Comparison of ENCODE assay signal across 7 mouse cellular contexts in the genomic region with DNA sequence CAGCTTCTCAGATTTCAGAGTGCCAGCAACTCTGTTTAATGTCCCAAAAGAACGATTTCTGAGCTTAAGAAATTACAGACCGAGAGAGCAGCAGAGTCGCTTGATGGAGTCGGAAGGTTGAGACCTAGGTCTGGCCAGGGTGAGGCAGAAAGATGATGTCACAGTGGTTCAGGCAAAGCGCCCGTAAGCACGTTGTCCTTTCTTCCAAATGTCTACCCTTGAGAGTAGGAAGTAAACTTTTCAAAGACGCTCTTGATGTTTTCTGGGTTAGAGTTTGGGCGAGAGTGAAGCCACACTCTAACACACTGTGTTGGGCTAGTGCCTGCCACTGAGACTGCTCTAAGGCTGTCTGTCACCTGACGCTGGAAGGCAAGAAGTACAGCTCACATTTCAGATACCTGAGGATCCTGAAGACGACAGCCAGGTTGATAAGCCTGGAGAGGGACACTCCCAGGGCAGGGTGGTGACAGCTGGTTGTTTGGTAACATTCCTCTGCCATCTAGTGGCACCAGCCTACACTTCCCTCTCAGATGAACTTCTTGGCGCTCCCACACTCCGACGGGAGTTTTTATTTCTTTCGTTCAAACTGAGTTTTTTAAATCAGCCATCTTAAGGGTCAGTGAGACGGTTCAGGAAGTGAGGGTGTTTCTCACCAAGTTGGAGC. TPM values are rescaled to one million over a fixed set of nuclear protein-coding genes. Genes with fewer than 3 reads are reported as not detected.
DNase-seq lines count a peak whose midpoint lies in the region; ATAC-seq and TF ChIP-seq lines count a peak whose summit lies in the region.

No protein-coding gene starts in this region.

- WGBS in kidney, embryonic 14.5 days: 20% methylated on average over 16 of the region's 16 CpGs
- 14% methylated on average over 16 of the region's 16 CpGs for WGBS in lung, embryonic 15.5 days

- no peaks in the 10 kb centered on the region for H3K36me3 ChIP-seq in E14TG2a.4 (ENCODE audit: insufficient read depth, low read length)
- no peaks in the 10 kb centered on the region for H3K36me3 ChIP-seq in kidney, embryonic 14.5 days (ENCODE audit: control insufficient read depth, insufficient read depth, low read length)
- no peaks in the 10 kb centered on the region for H3K36me3 ChIP-seq in lung, embryonic 15.5 days

- H3K27me3 ChIP-seq in E14TG2a.4 (ENCODE audit: insufficient read depth, low read length): peaks cover 27% of the 10 kb centered on the region
- peaks cover 20% of the 10 kb centered on the region for H3K27me3 ChIP-seq in kidney, embryonic 14.5 days (ENCODE audit: control insufficient read depth, insufficient read depth, low read length)
- no peaks in the 10 kb centered on the region for H3K27me3 ChIP-seq in lung, embryonic 15.5 days

- no peaks in the 10 kb centered on the region for H3K9me3 ChIP-seq in E14TG2a.4 (ENCODE audit: low read length)
- H3K9me3 ChIP-seq in kidney, embryonic 14.5 days (ENCODE audit: control insufficient read depth, low read length): no peaks in the 10 kb centered on the region
- no peaks in the 10 kb centered on the region for H3K9me3 ChIP-seq in lung, embryonic 15.5 days

- no peak overlapping the region for H3K4me3 ChIP-seq in E14TG2a.4 (replicated peaks; ENCODE audit: low read length)
- H3K4me3 ChIP-seq in kidney, embryonic 14.5 days (ENCODE audit: low read length): no peak overlapping the region
- no peak overlapping the region; the same call in 1 of the 2 replicates for H3K4me3 ChIP-seq in lung, embryonic 15.5 days

- peaks cover 53% of the 10 kb centered on the region for H3K4me1 ChIP-seq in E14TG2a.4 (replicated peaks; ENCODE audit: low read depth, low read length)
- peaks cover 10% of the 10 kb centered on the region for H3K4me1 ChIP-seq in kidney, embryonic 14.5 days (ENCODE audit: control insufficient read depth, insufficient read depth, low read length)
- H3K4me1 ChIP-seq in lung, embryonic 15.5 days: peaks cover 35% of the 10 kb centered on the region

- no peak overlapping the region for H3K27ac ChIP-seq in kidney, embryonic 14.5 days (ENCODE audit: low read depth, low read length)
- no peak overlapping the region for H3K27ac ChIP-seq in lung, embryonic 15.5 days

- H3K9ac ChIP-seq in kidney, embryonic 14.5 days (ENCODE audit: low read depth, low read length): no peak overlapping the region
- H3K9ac ChIP-seq in lung, embryonic 15.5 days: no peak overlapping the region

- peak; percentile 24; the same call in 1 of the 2 replicates for TF ChIP-seq CTCF in E14TG2a.4 (conservative IDR thresholded peaks at IDR 0.05; ENCODE audit: low read length)

- ATAC-seq in common myeloid progenitor, adult 5-6 weeks (replicated peaks; ENCODE audit: low read depth, poor library complexity, severe bottlenecking): peak; percentile 65
- peak; percentile 64; the same call in 1 of the 2 replicates for ATAC-seq in kidney, embryonic 14.5 days (ENCODE audit: low FRiP score, low TSS enrichment)
- no peak for ATAC-seq in lung, embryonic 15.5 days (ENCODE audit: borderline replicate concordance, extremely low read depth, low FRiP score, low TSS enrichment)

- no peak overlapping the region; the same call in 1 of the 2 replicates for H3K4me2 ChIP-seq in kidney, embryonic 14.5 days (replicated peaks; ENCODE audit: low read depth, low read length)
- H3K4me2 ChIP-seq in lung, embryonic 15.5 days: peak overlapping the region; percentile 68

- DNase-seq in A20 (ENCODE audit: low read depth, low spot score): peak; percentile 40
- peak; percentile 66 to 68 for DNase-seq in heart, adult 18-20 months
- DNase-seq in right cerebral cortex, adult 18-20 months: peak; percentile 57

RNA-seq across cellular contexts. Expression of a gene that starts 45.1 kb away (rescaled TPM):
- 29.6 and 31.1 TPM in 2 replicates for total RNA-seq in common myeloid progenitor, adult 5-6 weeks (2017)
- 10 to 100 TPM; 27.2 to 30.4 TPM for total RNA-seq in heart, adult 18-20 months (2021)
- polyA plus RNA-seq in kidney, embryonic 14.5 days (2014; fragmentation: Nextera tagmentation; extraction: Ambion mirVana): 11.4 and 22.9 TPM in 2 replicates
- polyA plus RNA-seq in lung, embryonic 15.5 days (2015; fragmentation: Nextera tagmentation; extraction: Ambion mirVana): 26.2 and 27.8 TPM in 2 replicates

RNA-seq across cellular contexts. Expression of a gene that starts 49.2 kb away (rescaled TPM):
- total RNA-seq in common myeloid progenitor, adult 5-6 weeks (2017): not detected in 2 replicates
- total RNA-seq in heart, adult 18-20 months (2021): not detected
- 0.33 and 1.3 TPM in 2 replicates for polyA plus RNA-seq in kidney, embryonic 14.5 days (2014; fragmentation: Nextera tagmentation; extraction: Ambion mirVana)
- 0.81 and 0.94 TPM in 2 replicates for polyA plus RNA-seq in lung, embryonic 15.5 days (2015; fragmentation: Nextera tagmentation; extraction: Ambion mirVana)

RNA-seq across cellular contexts. Expression of a gene that starts 54.9 kb away (rescaled TPM):
- not detected in 2 replicates for total RNA-seq in common myeloid progenitor, adult 5-6 weeks (2017)
- 10 to 100 TPM; 15.6 to 15.8 TPM for total RNA-seq in heart, adult 18-20 months (2021)
- polyA plus RNA-seq in kidney, embryonic 14.5 days (2014; fragmentation: Nextera tagmentation; extraction: Ambion mirVana): 0.06 and 0.07 TPM in 2 replicates
- 1.4 and 1.5 TPM in 2 replicates for polyA plus RNA-seq in lung, embryonic 15.5 days (2015; fragmentation: Nextera tagmentation; extraction: Ambion mirVana)

Comparison
In these comparisons a context has a peak if more than half of its experiments do, and no peak if none do; other contexts are left out.
1. RNA of a gene that starts 54.9 kb away (total RNA-seq): 15.6 to 15.8 TPM in heart, adult 18-20 months; not detected in common myeloid progenitor, adult 5-6 weeks; every median in the first group is over 10 times any median in the second.
2. Peak in every context shown above with its lines, with median percentiles within 50 percentile points of each other: DNase-seq.